Mouse (Mus musculus): ENCODE measurements around the gene S1pr4.

The S1pr4 gene

DNA sequence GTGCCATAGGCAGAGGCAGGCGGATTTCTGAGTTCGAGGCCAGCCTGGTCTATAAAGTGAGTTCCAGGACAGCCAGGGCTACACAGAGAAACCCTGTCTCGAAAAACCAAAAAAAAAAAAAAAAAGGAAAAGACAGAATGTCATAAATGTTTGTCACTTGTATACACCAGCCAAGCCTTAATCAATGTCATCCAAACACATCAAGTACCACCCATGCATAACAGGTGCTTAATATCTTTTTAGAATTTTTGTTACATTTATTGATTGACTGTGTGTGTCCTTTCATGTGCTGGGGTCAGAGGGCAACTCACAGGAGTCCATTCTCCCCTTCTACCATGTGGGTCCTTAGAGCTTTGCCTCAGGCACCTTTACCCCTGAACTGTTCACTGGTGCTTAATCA lies at the start of gene S1pr4:
Gene S1pr4, minus strand, starts transcription at position 101 of the 400 bp plus-strand sequence.
- DNase-seq (ENCODE audit: low read depth, low spot score) = no peak

DNA sequence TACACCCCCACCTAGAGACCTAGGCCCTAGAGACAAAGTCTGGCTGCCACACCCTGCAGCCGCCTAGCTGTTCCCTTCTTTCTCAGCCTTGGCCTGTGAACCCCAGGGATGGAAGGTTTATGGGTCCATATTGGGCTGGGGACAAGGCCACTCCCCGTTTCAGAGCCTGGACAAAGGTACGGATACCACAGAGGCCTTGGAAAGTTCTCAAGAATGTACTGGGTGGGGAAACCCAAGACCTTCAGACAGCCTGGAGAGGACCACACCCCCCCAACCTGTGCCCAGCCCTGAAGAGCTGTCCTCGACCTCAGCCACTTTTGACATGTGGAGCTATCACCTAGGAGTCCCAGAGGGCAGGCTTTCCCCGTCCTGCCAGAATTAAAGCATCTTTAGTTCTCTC lies 49.0 kb upstream of the S1pr4 start:
- no peak for DNase-seq (ENCODE audit: low read depth, low spot score)

DNA sequence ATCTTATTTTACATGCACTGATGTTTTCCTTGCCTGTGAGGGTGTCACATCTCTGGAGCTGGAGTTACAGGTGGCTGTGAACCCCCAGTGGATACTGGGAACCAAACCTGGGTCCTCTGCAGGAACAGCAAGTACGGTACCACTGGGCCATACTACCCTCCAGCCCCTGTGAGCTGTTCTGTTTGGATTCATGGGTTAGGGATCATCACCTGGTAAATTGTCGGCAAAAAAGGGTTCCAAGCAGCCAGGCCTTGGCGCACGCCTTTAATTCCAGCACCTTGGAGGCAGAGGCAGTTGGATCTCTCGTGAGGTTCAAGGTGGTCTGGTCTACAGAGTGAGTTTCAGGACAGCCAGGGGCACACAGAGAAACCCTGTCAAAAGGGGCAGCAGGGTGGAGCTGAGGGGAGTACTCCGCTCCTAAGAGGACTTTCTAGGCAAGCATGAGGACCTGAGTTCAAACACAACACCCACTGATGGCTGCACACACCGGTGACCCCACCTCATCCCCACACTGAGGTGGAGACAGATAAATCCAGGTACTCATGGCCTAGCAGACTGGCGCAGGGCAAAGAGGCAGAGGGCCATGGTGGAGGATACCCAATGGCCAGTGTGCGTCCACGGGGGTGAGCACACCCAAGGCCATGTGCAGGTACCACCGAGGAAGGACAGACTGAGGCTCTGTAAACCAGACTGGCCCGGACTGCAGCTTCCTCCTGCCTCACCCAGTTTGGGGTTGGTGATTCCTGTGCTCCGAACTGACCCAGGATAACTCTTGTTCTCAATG lies 47.0 kb upstream of the S1pr4 start:
- DNase-seq (ENCODE audit: low read depth, low spot score) = no peak

GRCm38 (mm10) chr10:81546332-81546731 lies 46.4 kb upstream of the S1pr4 start:
- no peak for DNase-seq (ENCODE audit: low read depth, low spot score)

DNA sequence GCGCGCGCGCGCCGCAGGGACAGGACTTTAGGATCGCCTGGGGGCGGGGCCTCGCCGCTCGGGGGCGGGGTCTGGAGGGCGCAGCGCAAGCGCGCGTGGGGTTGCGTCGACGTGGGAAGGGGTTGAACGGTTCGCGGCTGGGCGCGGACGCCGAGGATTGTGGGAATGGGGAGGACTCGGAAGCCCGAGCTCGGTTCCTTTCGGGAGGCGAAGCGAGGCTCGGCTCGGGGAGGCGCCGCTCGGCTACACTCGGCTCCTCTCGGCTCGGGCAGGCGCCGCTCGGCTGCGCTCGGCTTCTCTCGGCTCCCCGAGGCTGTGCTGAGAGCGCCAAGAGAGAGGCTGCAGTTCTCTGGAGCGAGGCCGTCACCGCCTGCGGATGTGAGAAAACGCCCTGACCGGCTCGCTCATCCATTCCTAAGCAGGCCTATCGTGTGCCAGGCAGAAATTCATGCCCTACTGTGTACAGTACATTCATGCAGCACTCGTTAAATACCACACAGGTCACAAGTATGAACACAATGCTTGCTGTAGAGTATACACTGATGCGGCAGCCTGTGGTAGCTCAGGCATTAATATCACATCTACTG lies 45.3 kb upstream of the S1pr4 start, which contains the start of gene Gna11:
Gene Gna11, minus strand, starts transcription at position 30 of the 587 bp plus-strand sequence.
- peak; percentile 100 for DNase-seq (ENCODE audit: low read depth, low spot score)

DNA sequence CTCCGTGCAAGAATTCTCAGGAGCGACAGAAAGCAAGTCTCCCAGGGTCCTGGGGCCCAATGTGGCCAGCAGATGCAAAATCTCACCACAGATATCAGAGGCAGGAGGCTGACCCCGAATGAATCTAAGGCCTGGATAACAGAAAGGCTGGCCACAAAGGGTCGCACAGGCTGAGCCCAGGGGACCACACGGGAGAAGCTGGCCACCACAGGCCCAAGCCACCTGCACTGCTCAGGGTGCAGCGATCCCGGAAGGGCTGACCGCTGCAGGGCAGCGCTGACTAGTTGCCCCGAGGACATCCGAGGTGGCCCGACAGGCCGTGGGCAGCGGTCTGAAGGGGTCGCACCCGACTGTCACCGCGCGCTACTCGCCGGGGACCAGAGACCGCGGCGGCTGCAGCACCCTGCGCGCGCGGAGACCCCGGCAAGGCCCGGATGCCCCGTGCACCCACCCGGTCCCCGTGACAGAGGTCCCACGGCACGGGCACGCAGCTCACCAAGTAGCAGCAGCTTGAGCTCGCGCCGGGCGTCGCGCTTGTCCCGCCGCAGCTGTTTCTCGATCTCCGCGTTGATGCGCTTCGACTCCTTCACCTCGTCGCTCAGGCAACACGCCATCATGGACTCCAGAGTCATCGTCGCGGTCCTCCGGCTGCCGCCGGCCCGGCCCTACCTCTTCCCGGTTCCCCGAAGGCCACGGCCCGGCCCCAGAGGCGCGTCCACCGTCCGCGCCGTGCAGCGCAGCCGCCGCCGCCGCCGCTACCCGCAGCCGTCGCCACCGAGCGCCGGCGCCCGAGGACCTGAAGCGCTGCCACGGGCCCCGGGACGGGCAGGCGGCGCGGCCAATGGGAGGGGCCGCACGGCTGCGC lies 44.6 kb upstream of the S1pr4 start:
- DNase-seq (ENCODE audit: low read depth, low spot score) = no peak

DNA sequence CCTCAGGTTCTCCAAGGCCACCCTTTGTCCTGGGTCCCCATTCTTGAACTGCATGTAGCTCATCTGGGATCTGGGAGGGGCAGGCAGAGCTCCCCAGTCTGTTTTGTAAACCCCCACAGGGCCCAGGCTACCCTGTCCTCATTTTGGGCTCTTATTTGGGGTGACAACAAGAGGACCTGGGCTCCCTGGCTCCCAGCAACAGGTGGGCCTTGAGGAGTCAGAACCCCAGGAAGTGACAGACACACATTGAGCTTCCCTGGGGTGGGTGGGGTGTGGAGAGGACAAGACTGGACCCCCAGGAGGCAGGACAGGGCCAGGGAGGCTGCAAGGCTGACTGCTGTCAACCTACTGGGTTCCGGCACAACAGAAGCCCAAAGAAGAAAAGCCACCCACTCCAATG lies 43.7 kb upstream of the S1pr4 start:
- DNase-seq (ENCODE audit: low read depth, low spot score) = no peak

DNA sequence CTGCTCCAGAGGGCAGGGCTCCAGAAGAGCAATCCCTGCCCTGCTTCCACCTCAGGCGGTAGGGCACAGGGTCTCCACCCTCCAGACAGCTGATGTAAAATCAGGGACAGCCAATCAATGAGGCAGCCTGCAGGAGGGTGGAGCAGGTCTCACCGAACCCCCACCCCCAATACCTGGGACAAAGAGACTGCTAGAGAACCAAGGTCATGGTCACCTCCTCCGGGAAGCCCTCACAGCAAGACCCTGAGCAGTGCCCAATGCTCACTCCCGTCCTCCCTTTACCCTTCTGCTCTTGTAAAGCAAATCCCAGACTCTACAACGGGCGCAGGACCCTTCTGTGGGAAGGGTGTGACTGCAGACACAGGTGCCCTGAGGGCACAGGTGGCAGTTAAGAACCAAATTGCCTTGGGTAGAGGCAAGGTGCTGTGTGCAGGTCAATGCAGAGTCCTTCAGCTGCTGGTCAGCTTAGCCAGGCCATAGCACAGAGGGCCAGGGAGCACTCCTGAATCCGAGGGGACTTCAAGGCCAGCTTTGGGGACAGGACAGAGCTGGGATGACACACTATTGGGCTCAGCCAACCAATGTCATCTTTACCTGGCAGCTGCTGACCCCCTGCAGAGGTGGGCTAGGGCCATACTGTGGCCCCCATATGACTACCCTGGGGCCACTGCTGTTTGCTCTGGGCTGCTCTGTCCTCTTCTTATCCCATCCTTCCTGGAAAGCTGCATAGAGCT lies 43.0 kb upstream of the S1pr4 start:
- DNase-seq (ENCODE audit: low read depth, low spot score) = no peak

- no peak for DNase-seq (ENCODE audit: low read depth, low spot score)
Observed at GRCm38 (mm10) chr10:81541803-81542202, 41.9 kb upstream of the S1pr4 start.

GRCm38 (mm10) chr10:81541363-81541762 lies 41.4 kb upstream of the S1pr4 start:
- DNase-seq (ENCODE audit: low read depth, low spot score) = no peak

DNA sequence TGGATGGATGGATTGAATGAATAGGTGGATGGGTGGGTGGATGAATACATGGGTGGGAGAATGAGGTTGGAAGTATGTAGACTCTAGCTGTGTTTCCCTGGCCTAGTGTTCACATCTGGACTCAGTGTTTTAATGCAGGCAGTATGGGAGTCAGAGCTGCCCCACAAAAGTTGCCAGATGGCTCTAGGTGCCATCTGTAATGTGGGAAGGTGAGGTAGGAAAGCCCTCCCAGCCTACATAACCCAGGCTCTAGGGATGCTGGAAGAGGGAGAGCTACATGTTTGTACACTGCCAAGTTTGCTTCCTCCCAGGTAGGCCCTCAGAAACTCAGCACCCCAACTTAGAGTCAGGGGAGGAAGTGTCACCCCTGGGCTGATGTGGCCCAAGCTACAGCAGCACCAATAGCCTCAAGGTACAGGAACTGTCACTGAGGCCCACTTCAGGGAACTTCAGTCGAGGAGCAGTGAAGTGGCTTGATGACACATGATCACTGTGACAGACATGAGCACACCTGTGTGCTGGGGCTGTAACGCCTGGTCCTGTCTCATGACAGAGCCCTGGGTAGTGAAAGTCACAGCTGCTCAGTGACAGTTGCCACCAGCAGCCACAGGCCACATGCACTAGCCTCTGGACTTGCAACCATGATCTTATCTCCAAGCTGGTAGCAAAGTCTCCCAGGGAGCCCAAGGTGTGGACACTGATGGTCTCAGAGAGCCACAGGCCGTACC lies 38.6 kb upstream of the S1pr4 start:
- DNase-seq (ENCODE audit: low read depth, low spot score) = no peak

GRCm38 (mm10) chr10:81537429-81537828 lies 37.5 kb upstream of the S1pr4 start:
- no peak for DNase-seq (ENCODE audit: low read depth, low spot score)

GRCm38 (mm10) chr10:81536734-81537133 lies 36.8 kb upstream of the S1pr4 start:
- no peak for DNase-seq (ENCODE audit: low read depth, low spot score)

DNA sequence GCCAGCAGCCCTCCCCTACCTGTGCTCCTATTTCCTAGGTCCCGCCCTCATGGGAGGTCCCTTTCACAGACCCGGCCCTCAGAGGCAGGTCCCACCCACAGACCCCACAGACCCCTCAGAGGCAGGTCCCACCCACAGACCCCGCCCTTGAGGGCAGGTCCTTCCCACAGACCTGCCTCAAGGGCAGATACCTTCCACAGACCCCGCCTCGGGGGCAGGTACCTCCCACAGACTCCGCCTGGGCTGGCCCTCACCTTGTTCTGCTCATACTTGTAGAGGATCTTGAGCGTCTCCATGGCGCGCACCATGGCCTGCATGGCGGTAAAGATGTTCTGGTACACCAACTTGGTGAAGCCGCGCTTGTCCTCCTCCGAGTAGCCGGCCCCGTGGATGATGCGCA lies 34.9 kb upstream of the S1pr4 start:
- no peak for DNase-seq (ENCODE audit: low read depth, low spot score)

GRCm38 (mm10) chr10:81526779-81527178 lies 26.8 kb upstream of the S1pr4 start:
- DNase-seq (ENCODE audit: low read depth, low spot score) = peak; percentile 76

- no peak for DNase-seq (ENCODE audit: low read depth, low spot score)
Observed at GRCm38 (mm10) chr10:81525017-81525694, 25.2 kb upstream of the S1pr4 start.

DNA sequence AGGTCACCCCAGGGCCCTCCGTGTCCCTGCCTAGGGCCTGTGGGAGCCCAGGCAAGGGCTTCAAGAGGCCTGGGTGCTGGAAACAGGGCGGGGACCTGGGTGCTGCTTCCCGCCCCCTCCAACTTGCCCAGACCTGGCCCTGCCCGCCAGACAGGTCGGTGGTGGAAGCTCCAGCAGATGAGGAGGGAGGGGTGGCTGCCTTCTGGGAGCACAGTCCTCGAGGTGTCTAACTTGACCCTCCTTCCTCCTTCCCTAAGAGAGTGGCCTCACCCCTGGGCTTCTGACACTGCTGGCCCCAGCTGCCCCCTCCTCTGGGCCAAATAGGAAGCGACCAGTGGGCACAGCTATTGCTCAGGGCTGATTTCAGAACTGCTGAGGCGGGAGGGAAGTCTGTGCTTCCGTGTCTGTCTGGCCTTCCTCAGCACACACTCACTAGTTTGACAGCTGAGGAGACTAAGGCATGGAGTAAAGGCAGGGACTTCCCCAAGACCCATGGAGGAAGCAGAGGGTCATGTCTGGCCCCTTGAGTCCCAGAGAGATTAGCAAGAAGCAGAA lies 24.2 kb upstream of the S1pr4 start, which contains the start of gene Gna15:
Gene Gna15, minus strand, starts transcription at position 175 of the 555 bp plus-strand sequence.
- DNase-seq (ENCODE audit: low read depth, low spot score) = no peak

DNA sequence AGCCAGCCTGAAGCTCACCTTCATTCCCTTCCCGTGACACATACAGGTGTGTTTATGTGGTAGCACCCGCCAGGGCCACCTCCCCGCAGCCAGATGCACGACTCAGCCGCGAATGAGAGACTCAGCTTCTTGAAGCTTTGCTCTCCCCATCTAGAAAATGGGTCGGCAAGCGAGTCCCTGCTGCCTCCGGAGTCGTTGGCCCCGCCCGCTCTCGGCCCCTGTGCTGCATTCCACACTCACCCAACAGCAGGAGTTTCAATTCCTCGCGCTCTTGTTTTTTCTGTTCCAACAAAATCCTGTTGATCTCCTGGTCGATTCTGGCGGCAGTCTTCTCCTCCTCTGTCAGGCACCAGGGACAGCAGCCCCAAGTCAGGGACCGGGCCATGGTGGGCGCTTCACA lies 23.6 kb upstream of the S1pr4 start:
- DNase-seq (ENCODE audit: low read depth, low spot score) = no peak

- DNase-seq (ENCODE audit: low read depth, low spot score) = no peak
Observed at GRCm38 (mm10) chr10:81523142-81523541, 23.2 kb upstream of the S1pr4 start.

GRCm38 (mm10) chr10:81519978-81520365 lies 20.0 kb upstream of the S1pr4 start:
- DNase-seq (ENCODE audit: low read depth, low spot score) = no peak

Measured in mesoderm, embryonic 11.5 days (tissue).